Mouse (Mus musculus): ENCODE data around the gene Bcat1.

Gene Bcat1

GRCm38 (mm10) chr6:145002094-145002936, 73.7 kb downstream of the Bcat1 start:
- DNase-seq, result peak in 1 of 2 experiments; percentile 8

- no peak for DNase-seq
Measured at GRCm38 (mm10) chr6:145001493-145001892, 74.5 kb downstream of the Bcat1 start.

- no peak for DNase-seq
Measured at GRCm38 (mm10) chr6:144997229-144997628, 78.8 kb downstream of the Bcat1 start.

GRCm38 (mm10) chr6:144992111-144992510, 83.9 kb downstream of the Bcat1 start:
- no peak for DNase-seq

GRCm38 (mm10) chr6:144989193-144989592, 86.8 kb downstream of the Bcat1 start:
- no peak for DNase-seq

GRCm38 (mm10) chr6:144987676-144988075, 88.3 kb downstream of the Bcat1 start:
- DNase-seq, result no peak

GRCm38 (mm10) chr6:144987216-144987615, 88.8 kb downstream of the Bcat1 start:
- DNase-seq, result no peak

- no peak for DNase-seq
Measured at GRCm38 (mm10) chr6:144984221-144984620, 91.8 kb downstream of the Bcat1 start.

- no peak for DNase-seq
Measured at GRCm38 (mm10) chr6:144982093-144982492, 93.9 kb downstream of the Bcat1 start.

GRCm38 (mm10) chr6:144972351-144972750, 103.6 kb downstream of the Bcat1 start:
- no peak for DNase-seq

GRCm38 (mm10) chr6:144970900-144971299, 105.1 kb downstream of the Bcat1 start:
- DNase-seq, result no peak

- no peak for DNase-seq
Measured at GRCm38 (mm10) chr6:144967536-144967935, 108.4 kb downstream of the Bcat1 start.

GRCm38 (mm10) chr6:144964205-144964604, 111.8 kb downstream of the Bcat1 start:
- DNase-seq, result no peak

GRCm38 (mm10) chr6:144963156-144963555, 112.8 kb downstream of the Bcat1 start:
- no peak for DNase-seq

- DNase-seq, result no peak
Measured at GRCm38 (mm10) chr6:144962013-144962354, 114.0 kb downstream of the Bcat1 start.

- DNase-seq, result no peak
Measured at GRCm38 (mm10) chr6:144961253-144962012, 114.6 kb downstream of the Bcat1 start.

GRCm38 (mm10) chr6:144955887-144956547, 120.0 kb downstream of the Bcat1 start:
- DNase-seq, result peak in 1 of 2 experiments; percentile 7

- DNase-seq, result no peak
Measured at GRCm38 (mm10) chr6:144952885-144953284, 123.1 kb downstream of the Bcat1 start.

GRCm38 (mm10) chr6:144944435-144945365, 131.3 kb downstream of the Bcat1 start:
- DNase-seq, result no peak
